Mouse (Mus musculus) E14TG2a.4 (cell line): ENCODE measurements around the gene Dnaja2.

ENCODE experiments used
- H3K27me3 ChIP-seq: 2 replicates; pipeline ENCODE4 v1.6.1; 2014; ENCODE audit warnings: low read length, control low read depth; ENCODE audit not compliant: insufficient read depth
- H3K36me3 ChIP-seq: 2 replicates; pipeline ENCODE4 v1.6.1; 2014; ENCODE audit warnings: low read length, control low read depth; ENCODE audit not compliant: insufficient read depth
- H3K4me1 ChIP-seq: replicated peaks from 2 replicates; pipeline ENCODE4 v1.6.1; 2014; ENCODE audit warnings: low read depth, low read length, control low read depth
- H3K4me3 ChIP-seq: replicated peaks from 2 replicates; pipeline ENCODE4 v1.5.1; 2014; ENCODE audit warnings: mild to moderate bottlenecking, low read length
- H3K9me3 ChIP-seq: 2 replicates; pipeline ENCODE4 v1.6.1; 2014; ENCODE audit warnings: low read length, control low read depth
- CTCF ChIP-seq: conservative IDR thresholded peaks from 2 replicates; pipeline ENCODE4 v1.5.1; 2014; ENCODE audit warnings: low read length
- NANOG ChIP-seq: IDR thresholded peaks from 2 replicates; pipeline ENCODE4 v1.6.1; 2014; ENCODE audit warnings: borderline replicate concordance, low read length, mixed read lengths
- POU5F1 ChIP-seq: IDR thresholded peaks from 2 replicates; pipeline ENCODE4 v1.6.1; 2014; ENCODE audit warnings: low read length, borderline replicate concordance

Gene Dnaja2

DNA sequence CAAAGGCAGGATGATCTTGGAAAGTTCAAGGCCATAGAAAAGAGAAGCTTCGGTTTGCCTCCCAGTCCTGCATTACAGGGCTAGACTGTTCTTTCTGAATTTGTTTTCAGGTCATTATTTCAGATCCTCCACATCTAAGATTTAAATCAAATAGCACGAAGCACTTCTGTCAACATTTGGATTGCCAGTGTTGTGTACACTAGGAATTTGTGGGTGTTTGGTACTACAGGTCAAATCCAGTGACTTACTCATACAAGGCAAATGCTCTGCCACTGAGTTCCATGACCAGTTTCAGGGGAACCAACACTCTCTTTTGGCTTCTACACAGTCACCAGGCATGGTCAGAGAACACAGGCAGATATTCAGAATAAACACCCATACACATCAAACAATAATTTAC lies 21.7 kb downstream of the Dnaja2 start:
- TF ChIP-seq POU5F1: no peak
- H3K4me1 ChIP-seq: peaks cover 27% of the 10 kb centered on the region
- no peaks in the 10 kb centered on the region for H3K27me3 ChIP-seq
- no peak overlapping the region for H3K4me3 ChIP-seq
- H3K9me3 ChIP-seq: peaks cover 2% of the 10 kb centered on the region; the same call in 1 of the 2 replicates
- H3K36me3 ChIP-seq: peaks cover 46% of the 10 kb centered on the region

DNA sequence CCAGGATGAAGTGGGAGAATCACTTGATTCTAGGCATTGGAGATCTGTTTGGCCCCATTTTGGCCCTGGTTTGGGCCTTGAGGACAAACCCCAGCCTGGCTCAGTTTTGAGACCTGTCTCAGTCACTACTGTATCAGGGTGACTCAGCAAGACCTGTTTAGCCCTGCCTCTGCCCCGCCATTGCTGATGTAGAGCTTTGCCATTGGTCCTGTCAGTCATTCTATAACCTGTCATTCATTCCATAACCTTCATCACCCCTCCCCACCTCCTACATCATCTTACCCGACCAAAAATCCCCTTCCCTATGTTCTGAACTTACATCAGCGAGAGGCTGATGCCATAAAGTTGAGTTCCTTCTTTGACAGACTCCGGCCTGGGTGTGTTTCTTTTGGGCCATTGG lies 22.3 kb downstream of the Dnaja2 start:
- no peak for TF ChIP-seq POU5F1
- no peak for TF ChIP-seq CTCF
- TF ChIP-seq NANOG: no peak
- Histone ChIP-seq H3K9me3 (peaks cover 2% of the 10 kb centered on the region; the same call in 1 of the 2 replicates), H3K4me1 (peaks cover 32% of the 10 kb centered on the region), H3K4me3 (no peak overlapping the region), H3K36me3 (peaks cover 45% of the 10 kb centered on the region), H3K27me3 (no peaks in the 10 kb centered on the region)

DNA sequence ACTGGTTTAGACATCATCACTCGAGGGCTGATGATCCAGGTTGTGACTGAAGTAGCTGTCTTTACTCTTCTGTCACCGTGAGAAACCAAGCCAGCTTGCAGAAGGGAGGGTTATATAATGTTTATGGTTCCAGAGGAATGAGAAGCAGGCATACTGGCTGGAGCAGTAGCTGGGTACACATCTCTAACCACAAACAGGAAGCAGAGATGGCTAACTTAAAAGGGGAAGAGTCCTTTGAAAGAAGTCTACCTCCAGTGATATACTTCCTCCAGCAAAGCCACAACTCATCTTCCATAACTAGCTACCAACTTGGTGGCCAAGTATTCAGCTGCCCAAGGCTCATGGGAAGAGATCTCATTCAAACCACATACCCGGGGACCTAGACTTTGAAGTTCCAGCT lies 23.7 kb downstream of the Dnaja2 start:
- TF ChIP-seq NANOG (no peak), CTCF (no peak), POU5F1 (no peak)
- H3K4me1 ChIP-seq: peaks cover 45% of the 10 kb centered on the region
- H3K9me3 ChIP-seq: peaks cover 2% of the 10 kb centered on the region; the same call in 1 of the 2 replicates
- no peaks in the 10 kb centered on the region for H3K27me3 ChIP-seq
- no peak overlapping the region for H3K4me3 ChIP-seq
- peaks cover 40% of the 10 kb centered on the region for H3K36me3 ChIP-seq

DNA sequence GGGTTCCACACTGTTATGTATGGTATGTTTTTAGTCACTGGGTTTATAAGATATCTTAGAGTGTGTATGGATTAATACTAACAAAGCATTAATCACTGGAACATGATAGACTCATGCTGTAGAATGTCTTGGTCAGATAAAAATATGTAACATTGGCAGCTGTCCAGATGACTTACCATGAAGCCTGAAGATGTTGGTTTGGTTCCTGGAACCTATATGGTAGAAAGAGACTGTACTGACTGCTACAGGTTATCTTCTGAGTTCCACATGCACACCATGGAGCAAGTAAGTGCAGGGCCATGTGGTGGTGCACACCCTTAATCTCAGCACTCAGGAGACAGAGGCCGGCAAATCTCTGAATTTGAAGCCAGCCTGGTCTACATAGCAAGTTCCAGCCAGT lies 24.4 kb downstream of the Dnaja2 start:
- Histone ChIP-seq H3K4me3 (no peak overlapping the region), H3K36me3 (peaks cover 40% of the 10 kb centered on the region), H3K9me3 (peaks cover 2% of the 10 kb centered on the region; the same call in 1 of the 2 replicates), H3K27me3 (no peaks in the 10 kb centered on the region), H3K4me1 (peaks cover 52% of the 10 kb centered on the region)
- TF ChIP-seq CTCF: no peak
- no peak for TF ChIP-seq POU5F1

DNA sequence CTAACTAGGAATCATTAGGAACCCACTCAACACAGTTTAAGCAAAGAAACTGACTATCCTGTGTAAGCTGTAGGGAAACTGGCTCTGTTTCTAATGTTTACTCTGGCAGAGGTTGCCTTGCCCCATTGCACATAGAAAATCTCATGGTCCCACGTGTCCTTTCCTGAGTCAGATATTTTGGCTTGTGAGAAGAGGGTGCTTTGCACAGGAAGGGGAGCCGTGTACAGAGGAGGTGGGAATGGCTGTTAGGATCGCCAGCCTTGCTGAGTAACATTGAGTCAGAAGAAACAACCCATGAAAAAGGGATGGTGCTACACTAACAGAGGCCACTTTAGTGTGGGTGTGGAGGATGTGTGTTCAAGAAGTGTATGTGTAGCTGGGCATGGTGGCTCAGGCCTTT lies 26.2 kb downstream of the Dnaja2 start:
- H3K36me3 ChIP-seq: peaks cover 45% of the 10 kb centered on the region
- H3K4me3 ChIP-seq: no peak overlapping the region
- no peaks in the 10 kb centered on the region for H3K27me3 ChIP-seq
- peaks cover 2% of the 10 kb centered on the region; the same call in 1 of the 2 replicates for H3K9me3 ChIP-seq
- TF ChIP-seq POU5F1: no peak
- TF ChIP-seq NANOG: no peak
- H3K4me1 ChIP-seq: peaks cover 64% of the 10 kb centered on the region

DNA sequence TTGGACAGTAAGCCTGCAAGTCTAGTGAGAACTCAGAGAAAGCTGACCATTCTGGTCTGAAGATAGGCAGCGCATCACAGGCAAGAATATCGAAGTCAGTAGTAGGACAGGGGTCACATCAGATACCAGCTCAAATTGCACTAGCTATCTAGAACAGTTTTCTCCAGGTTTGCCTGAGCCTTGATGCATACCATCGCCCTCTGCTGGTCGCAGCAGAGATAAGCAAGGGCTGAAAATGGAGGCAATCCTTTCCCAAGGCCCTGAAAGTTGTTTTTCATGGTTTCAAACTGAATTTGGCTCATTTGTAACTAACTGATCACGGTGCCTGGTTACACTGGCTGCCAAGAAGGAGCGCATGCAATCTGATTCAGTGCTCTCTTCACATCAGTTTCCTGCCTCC lies 29.0 kb downstream of the Dnaja2 start:
- no peaks in the 10 kb centered on the region for H3K27me3 ChIP-seq
- H3K4me1 ChIP-seq: peaks cover 69% of the 10 kb centered on the region
- H3K36me3 ChIP-seq: peaks cover 70% of the 10 kb centered on the region
- peaks cover 2% of the 10 kb centered on the region; the same call in 1 of the 2 replicates for H3K9me3 ChIP-seq
- TF ChIP-seq NANOG (no peak), CTCF (peak; percentile 91)
- H3K4me3 ChIP-seq: 0 out of 2 replicates have a peak overlapping the region, but pooled peaks have one; percentile 4

DNA sequence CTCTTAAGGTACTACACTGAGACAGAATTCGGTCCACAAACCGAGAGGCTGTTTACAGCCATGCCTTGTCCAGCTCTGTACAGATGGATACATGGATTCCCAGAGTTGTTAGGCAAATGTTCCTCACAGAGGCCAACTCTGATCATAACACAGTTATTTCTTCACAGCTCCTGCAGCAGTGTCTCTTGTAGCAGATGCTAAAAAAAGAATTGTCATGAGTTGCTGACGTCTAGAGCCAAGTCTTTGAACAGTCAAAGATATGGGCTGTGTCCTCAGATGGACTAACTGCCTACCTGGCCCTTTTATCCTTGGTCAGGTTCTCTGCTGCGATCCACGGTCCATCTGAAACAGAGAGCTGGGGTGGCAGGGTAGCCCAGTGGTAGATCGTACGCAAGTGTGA lies 31.1 kb downstream of the Dnaja2 start:
- no peaks in the 10 kb centered on the region for H3K9me3 ChIP-seq
- TF ChIP-seq CTCF: no peak
- H3K4me3 ChIP-seq: no peak overlapping the region
- no peaks in the 10 kb centered on the region for H3K27me3 ChIP-seq
- peaks cover 89% of the 10 kb centered on the region for H3K36me3 ChIP-seq
- peaks cover 76% of the 10 kb centered on the region for H3K4me1 ChIP-seq

DNA sequence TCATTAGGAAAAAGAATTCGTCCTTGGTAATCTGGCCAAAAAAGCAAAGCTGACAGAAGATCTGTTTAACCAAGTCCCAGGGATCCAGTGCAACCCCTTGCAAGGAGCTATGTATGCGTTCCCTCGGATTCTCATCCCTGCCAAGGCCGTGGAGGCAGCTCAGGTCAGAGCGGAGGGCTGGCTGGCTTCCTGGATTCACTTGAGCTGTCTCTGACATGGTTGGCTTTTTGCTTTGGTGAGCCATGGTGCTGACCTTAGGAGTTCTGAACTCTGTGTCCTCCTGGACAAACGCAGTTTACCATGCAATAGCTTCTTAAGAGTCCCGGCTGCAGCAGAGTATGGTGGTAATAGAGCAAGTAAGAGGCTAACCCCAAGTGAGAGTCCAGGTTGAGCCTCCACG lies 33.8 kb downstream of the Dnaja2 start:
- Histone ChIP-seq H3K27me3 (no peaks in the 10 kb centered on the region), H3K4me3 (no peak overlapping the region)

DNA sequence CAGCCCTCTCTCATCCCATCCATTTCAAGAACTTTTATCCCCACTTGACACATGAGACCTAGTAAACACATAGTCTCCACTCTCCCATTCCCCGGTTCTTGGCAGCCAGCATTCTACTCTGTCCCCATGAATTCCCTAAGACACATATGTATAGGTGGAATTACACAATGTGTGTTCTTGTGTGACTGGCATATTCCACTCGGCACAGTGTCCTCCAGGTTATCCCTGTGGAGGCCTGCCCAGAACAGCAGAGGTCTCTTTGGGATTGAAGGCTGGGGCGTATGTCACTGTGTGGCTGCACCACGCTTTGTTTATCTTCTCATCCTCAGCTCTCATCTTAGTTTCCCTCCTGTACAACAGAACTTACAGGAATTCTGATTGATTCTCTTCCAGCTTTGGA lies 34.6 kb downstream of the Dnaja2 start:
- no peaks in the 10 kb centered on the region for H3K27me3 ChIP-seq
- H3K36me3 ChIP-seq: peaks cover 98% of the 10 kb centered on the region
- no peaks in the 10 kb centered on the region for H3K9me3 ChIP-seq
- H3K4me1 ChIP-seq: peaks cover 77% of the 10 kb centered on the region
- TF ChIP-seq NANOG (no peak), POU5F1 (no peak), CTCF (no peak)
- H3K4me3 ChIP-seq: no peak overlapping the region

More for the DNA sequence above, 33.8 kb downstream of the Dnaja2 start:
- TF ChIP-seq CTCF (no peak), NANOG (no peak), POU5F1 (no peak)
- Histone ChIP-seq H3K4me1 (peaks cover 78% of the 10 kb centered on the region), H3K36me3 (peaks cover 97% of the 10 kb centered on the region), H3K9me3 (no peaks in the 10 kb centered on the region)
